Mouse (Mus musculus): ENCODE measurements at regions not wholly inside any gene's neighbourhood (a gene's known extent, or its start where the extent isn't known, plus 50 kb on each side); places are given as distances from the start of the nearest gene placed in this dataset.

- H3K36me3 ChIP-seq (ENCODE audit: control insufficient read depth, insufficient read depth) = no peaks in the 10 kb centered on the region
- H3K4me1 ChIP-seq (ENCODE audit: control insufficient read depth, low read depth, low read length) = no peaks in the 10 kb centered on the region
- no peaks in the 10 kb centered on the region for H3K27me3 ChIP-seq (ENCODE audit: control insufficient read depth, insufficient read depth, low read depth, low read length)
- no peak overlapping the region for H3K4me2 ChIP-seq (ENCODE audit: low read depth, low read length)
- WGBS (ENCODE audit: insufficient replicate concordance) = 75% methylated on average over 2 of the region's 2 CpGs
- no peak for ATAC-seq (ENCODE audit: low read depth)
- H3K9ac ChIP-seq (ENCODE audit: low read depth, low read length) = no peak overlapping the region
- no peak overlapping the region for H3K27ac ChIP-seq (ENCODE audit: low read length)
- H3K4me3 ChIP-seq (ENCODE audit: low read depth, low read length) = no peak overlapping the region
- no peaks in the 10 kb centered on the region for H3K9me3 ChIP-seq (replicated peaks; ENCODE audit: control insufficient read depth, low read length)
Measured at GRCm38 (mm10) chr2:134696394-134696793, 52.4 kb upstream of the Tmx4 start.

All from liver, embryonic 16.5 days (tissue).